Mouse (Mus musculus): ENCODE data around the gene Axl.
"Not testable (repeated sequence)": the region's sequence is repeated elsewhere in the genome, so short reads cannot be mapped to it uniquely, and the experiment has no call there.

The Axl gene

DNA sequence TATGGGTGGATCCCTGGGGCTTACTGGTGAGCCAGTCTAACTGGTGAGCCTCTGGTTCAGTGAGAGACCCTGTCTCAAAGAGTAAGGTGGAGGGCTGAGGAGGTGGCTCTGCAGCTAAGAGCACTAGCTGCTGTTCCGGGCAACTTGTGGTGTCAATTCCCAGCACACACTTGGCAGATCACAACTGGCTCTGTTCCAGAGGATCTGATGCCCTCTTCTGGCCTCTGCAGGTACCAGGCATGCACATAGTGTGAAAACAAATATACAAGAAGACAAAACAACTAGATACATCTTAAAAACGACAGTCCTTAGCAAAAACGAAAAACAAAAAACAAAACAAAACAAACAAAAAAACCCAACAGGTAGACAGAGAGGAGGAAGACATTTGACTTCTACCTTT lies 5.2 kb upstream of the Axl start:
- peak; percentile 57 for DNase-seq (ENCODE audit: low spot score)

GRCm38 (mm10) chr7:25792966-25793365 lies 4.5 kb upstream of the Axl start:
- not testable (repeated sequence) for DNase-seq (ENCODE audit: low spot score)

GRCm38 (mm10) chr7:25790615-25791014 lies 2.1 kb upstream of the Axl start:
- DNase-seq (ENCODE audit: low spot score), result peak; percentile 53

DNA sequence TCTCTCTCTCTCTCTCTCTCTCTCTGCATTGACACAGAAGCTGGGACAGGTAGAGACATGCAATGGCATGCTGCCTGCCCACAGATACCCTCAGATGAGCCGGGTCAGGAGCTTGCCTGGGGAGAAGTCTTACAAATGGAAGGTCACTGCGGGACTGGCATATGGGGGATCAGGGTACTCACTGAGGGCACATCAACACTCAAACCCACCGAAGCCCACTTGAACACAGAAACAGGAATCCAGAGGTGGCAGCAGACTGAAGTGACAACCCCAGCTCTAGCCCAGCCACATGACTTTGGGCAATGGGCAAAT lies 580 bp upstream of the Axl start:
- peak; percentile 56 for DNase-seq (ENCODE audit: low spot score)

GRCm38 (mm10) chr7:25787456-25788219 lies 867 bp downstream of the Axl start:
- peak; percentile 38 for DNase-seq (ENCODE audit: low spot score)

DNA sequence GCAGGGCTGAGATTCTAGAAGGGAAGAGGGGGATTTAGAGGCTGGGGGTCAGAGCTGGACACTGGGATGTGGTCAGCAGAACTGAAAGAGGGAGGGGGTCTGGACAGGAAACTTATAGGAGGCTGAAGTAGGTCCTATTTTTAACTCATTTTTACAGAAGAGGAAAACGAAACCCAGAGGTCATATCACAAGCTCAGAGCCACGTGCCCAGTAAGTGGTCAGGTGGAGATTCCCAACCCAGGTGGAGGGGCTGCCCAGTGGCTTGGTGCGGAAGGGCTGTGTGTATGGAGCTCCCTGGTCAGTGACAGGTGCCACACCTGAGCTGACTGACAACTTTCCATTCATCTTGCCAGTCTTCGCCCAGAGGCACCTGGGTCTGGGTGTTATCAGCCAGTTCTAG lies 1.5 kb downstream of the Axl start:
- DNase-seq (ENCODE audit: low spot score), result no peak

DNA sequence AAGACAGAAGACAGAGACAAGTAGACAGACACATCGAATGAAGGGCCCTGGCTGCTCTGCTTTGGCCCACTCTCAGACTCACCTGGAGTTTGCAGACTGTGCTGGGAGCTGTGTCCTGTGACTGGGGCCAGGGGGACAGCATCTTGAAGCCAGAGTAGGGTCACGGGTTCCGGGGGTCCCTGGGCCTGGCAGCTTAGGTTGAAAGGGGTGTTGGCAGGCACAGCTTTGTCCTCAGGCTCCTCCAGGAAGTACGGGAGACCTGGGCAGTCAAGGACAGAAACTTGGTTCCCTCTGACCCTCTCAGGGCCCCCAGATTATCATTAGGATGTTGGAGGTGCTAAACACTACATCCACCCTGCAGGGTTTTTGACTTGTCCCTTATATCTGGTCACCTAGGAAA lies 2.8 kb downstream of the Axl start:
- DNase-seq (ENCODE audit: low spot score), result no peak

DNA sequence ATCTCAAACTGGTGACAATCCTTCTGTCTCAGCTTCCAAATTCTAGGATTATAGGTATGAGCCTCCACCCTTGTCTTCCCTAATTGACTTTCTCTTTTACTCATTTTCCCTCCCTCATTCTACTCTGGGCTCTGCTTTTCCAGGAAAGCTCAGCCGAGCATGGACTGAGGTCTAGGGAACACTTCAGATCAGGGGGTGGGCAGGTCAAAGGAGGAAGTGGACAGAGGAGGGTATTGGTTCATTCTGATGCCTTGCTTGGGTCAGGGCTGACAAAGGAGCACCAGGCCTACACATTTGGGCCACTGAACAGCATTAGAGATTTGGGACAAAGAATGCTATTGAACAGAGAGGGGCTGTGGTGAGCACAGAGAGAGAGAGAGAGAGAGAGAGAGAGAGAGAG lies 3.7 kb downstream of the Axl start:
- DNase-seq (ENCODE audit: low spot score), result no peak

DNA sequence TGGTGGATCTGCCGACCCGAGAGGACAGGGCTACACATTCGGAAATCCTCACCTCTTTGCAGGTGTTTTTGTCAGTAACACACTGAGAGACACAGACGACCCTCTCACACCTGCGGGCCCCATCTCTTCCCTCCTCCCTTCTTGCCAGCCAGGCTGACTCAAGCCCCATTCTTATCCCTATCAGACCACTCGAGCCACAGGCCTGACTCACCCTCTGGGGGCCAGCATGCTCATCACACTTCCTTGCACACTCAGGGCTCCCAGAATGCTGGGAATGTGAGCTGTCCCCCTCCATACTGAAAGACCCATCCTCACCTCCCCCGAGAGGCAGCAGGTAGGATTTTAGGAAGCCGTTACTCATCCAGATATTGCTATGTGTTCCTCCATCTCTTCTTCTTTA lies 4.8 kb downstream of the Axl start:
- no peak for DNase-seq (ENCODE audit: low spot score)

GRCm38 (mm10) chr7:25782744-25783143 lies 5.8 kb downstream of the Axl start:
- DNase-seq (ENCODE audit: low spot score), result no peak

DNA sequence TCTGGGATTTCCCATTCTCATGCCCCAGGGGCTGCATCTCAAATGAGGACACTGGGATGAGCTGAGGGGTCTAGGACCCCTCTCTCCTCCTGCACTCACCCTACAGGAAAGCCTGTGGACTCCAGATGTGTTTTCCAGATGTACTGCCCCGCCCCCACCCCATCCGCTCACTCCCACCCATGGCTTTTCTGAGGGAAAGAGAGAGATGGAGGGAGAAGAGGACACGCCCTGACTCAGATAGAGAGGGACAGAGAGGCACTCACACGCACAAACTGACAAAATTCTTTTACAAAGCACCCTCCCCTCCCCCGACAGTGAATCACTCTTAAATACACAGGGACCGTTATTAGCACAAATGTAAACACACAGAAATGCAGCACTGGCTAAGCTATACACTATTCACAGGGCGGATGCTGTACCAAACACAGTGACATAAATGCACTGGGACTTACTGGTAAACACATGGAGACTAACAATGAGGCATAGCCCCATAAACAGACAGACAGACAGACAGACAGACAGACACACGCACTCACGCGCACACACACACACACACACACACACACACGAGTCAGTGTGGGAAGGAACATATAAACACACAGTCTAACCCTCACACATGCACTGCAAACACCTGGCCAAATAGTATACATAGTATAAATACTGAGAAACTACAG lies 6.4 kb downstream of the Axl start:
- DNase-seq (ENCODE audit: low spot score), result peak; percentile 57

- peak; percentile 44 for DNase-seq (ENCODE audit: low spot score)
Observed at GRCm38 (mm10) chr7:25781321-25781936, 7.1 kb downstream of the Axl start.

- peak; percentile 43 for DNase-seq (ENCODE audit: low spot score)
Observed at GRCm38 (mm10) chr7:25780753-25781152, 7.8 kb downstream of the Axl start.

GRCm38 (mm10) chr7:25780021-25780420 lies 8.5 kb downstream of the Axl start:
- no peak for DNase-seq (ENCODE audit: low spot score)

DNA sequence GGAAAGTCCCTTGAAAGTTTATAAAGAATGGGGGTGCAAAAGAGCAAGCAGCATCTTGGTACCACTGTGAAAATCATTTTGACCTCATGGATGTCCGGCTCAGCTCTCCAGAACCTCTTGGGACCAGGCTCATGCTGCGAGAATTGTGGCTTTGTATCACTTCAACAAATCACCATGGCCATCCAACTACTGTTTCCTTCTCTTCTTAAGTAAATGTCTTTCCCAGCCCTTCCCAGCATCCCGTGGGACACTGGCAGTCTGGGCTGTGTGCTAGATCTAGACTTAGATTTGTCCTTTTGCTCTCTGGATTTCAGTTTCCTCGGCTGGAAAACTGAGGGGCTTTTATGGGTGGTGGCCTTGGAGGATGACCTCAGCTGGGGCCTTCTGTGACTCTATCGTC lies 20.3 kb downstream of the Axl start:
- DNase-seq (ENCODE audit: low spot score), result no peak

GRCm38 (mm10) chr7:25766108-25766507 lies 22.4 kb downstream of the Axl start:
- DNase-seq (ENCODE audit: low spot score), result no peak

- DNase-seq (ENCODE audit: low spot score), result no peak
Observed at GRCm38 (mm10) chr7:25764221-25764620, 24.3 kb downstream of the Axl start.

- DNase-seq (ENCODE audit: low spot score), result no peak
Observed at GRCm38 (mm10) chr7:25763678-25764077, 24.8 kb downstream of the Axl start.

GRCm38 (mm10) chr7:25761354-25761753 lies 27.2 kb downstream of the Axl start:
- no peak for DNase-seq (ENCODE audit: low spot score)

DNA sequence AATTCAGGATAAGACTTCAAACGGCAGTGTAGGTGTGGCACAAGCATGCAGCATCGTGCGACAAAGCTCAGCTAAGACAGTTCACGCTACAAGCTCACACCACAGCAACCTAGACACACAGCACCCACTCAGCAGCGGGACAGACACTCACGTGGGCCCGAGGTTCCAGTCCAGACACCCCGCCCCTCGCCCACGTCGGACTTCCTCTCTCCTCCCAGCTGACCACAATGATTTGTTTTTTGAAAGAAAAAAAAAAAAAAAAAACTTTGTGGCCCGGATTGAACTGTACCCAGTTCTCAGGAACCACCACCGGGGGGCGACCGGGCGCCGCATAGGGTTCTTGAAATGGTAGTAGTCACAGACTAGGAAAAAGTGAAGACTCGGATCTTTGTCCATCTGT lies 32.5 kb downstream of the Axl start:
- DNase-seq (ENCODE audit: low spot score), result peak; percentile 94

DNA sequence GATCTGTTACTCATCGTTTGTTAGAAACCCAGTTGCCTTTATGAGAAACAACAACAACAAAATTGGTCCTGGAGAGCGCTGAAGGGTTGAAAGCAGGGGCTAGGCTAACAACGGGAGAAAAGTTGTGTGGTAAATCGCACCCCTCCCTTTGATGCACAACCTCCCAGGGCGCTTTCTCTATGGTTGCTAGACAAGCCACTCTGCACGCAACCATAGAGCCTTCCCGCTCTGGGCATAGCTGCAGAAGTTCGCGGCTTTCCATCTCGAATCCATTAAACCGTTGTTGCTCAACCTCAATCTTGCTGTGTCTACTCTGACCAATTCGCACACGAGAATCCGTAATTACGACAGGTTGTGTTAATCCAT lies 33.1 kb downstream of the Axl start:
- peak; percentile 67 for DNase-seq (ENCODE audit: low spot score)

DNA sequence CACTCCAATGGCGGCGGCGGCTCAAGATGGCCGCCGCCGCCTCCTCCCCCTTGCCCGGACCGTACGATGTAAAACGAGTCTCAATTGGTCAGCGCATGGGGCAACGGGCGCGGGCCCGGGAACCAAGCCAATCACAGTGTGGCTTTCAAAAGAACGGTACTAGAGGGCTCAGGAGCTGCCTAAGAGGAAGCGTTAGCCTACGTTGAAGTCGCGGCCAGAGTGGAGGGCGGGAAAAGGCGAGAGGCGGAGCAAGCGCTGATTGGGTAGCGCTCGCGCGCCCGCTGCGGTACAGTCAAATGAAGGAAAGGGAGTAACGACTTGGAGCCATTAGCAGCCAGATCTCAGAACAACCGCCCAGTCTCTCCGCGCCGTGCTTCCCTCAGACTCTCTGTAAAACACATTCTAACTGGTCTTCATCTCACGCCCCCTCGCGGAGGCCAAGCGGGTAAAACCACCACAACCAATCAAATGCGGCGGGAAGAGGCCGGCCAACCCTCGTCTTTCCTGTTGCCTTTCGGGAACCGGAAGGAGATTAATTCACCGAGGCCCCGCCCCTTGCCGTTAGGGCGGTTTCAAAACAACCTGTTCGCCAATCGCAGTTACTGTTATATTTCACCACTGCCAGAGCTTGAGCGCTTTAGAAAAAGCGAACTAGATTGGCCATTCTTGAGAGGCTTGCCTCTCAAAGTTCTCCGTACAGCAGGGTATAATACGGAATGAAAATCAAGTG lies 33.6 kb downstream of the Axl start, which contains the start of gene Hnrnpul1:
Gene Hnrnpul1, minus strand, starts transcription at position 20 of the 730 bp plus-strand sequence.
- peak; percentile 99 for DNase-seq (ENCODE audit: low spot score)

- no peak for DNase-seq (ENCODE audit: low spot score)
Observed at GRCm38 (mm10) chr7:25754439-25754737, 34.1 kb downstream of the Axl start.

Measured in urinary bladder, postnatal 14 days (tissue).